25 mouse cellular contexts compared by ENCODE assay signal in the genomic region with DNA sequence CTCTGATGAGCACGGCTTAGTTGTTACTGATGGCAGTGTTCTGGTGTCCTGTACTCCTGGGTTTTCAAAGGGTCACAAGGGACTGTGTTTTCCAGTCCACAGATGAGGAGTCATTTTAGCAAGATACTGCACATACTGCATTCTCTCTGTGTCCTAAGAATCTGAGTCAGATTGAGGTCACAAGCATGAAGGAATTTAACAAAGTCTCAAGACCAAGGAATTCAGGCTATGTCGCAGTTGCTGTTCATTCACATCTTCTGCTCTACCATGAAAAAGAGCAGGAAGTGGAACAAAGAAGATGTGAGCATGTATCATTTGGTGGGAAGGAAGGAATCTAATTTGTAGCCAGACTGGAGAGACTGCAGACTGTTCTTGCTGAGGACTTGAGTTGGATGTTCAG.
DNase-seq lines count a peak whose midpoint lies in the region; ATAC-seq and TF ChIP-seq lines count a peak whose summit lies in the region.
"Had no signal": no experiment of that assay in that cellular context is flagged by ENCODE, and none has a peak within 500 bp of the region (broad histone marks: within the 10 kb centered on the region; RNA-seq: fewer than 3 reads in every experiment).

No protein-coding gene starts in this region.

- no peak for TF ChIP-seq CTCF in midbrain, postnatal 0 days (IDR thresholded peaks at IDR 0.05)

- H3K4me3 ChIP-seq in midbrain, postnatal 0 days (ENCODE audit: low read depth, low read length), result no peak overlapping the region
- H3K4me3 ChIP-seq: embryonic facial prominence, embryonic 10.5 days; embryonic facial prominence, embryonic 13.5 days; forebrain, embryonic 10.5 days; forebrain, embryonic 13.5 days; hindbrain, embryonic 12.5 days; hindbrain, embryonic 15.5 days had no signal

- ATAC-seq in midbrain, postnatal 0 days (ENCODE audit: low FRiP score), result no peak
- ATAC-seq: CD4-positive, CD25-positive, alpha-beta regulatory T cell, adult 4 months; forebrain, embryonic 13.5 days; forebrain, embryonic 16.5 days had no signal

- no peaks in the 10 kb centered on the region for H3K36me3 ChIP-seq in midbrain, postnatal 0 days (ENCODE audit: insufficient read depth, low read length)
- H3K36me3 ChIP-seq: embryonic facial prominence, embryonic 10.5 days; embryonic facial prominence, embryonic 13.5 days; forebrain, embryonic 10.5 days; hindbrain, embryonic 12.5 days; hindbrain, embryonic 15.5 days had no signal

- H3K9me3 ChIP-seq in midbrain, postnatal 0 days (ENCODE audit: low read length), result no peaks in the 10 kb centered on the region
- H3K9me3 ChIP-seq: embryonic facial prominence, embryonic 10.5 days; embryonic facial prominence, embryonic 13.5 days; forebrain, embryonic 10.5 days; forebrain, embryonic 13.5 days; hindbrain, embryonic 12.5 days; hindbrain, embryonic 15.5 days had no signal

- no peaks in the 10 kb centered on the region for H3K4me1 ChIP-seq in midbrain, postnatal 0 days (ENCODE audit: insufficient read depth, low read length)
- H3K4me1 ChIP-seq: embryonic facial prominence, embryonic 10.5 days; embryonic facial prominence, embryonic 13.5 days; forebrain, embryonic 10.5 days; forebrain, embryonic 13.5 days; hindbrain, embryonic 12.5 days; hindbrain, embryonic 15.5 days had no signal

- no peak overlapping the region for H3K4me2 ChIP-seq in midbrain, postnatal 0 days (ENCODE audit: low read depth, low read length, poor library complexity, severe bottlenecking)
- H3K4me2 ChIP-seq: embryonic facial prominence, embryonic 13.5 days; forebrain, embryonic 13.5 days; heart, embryonic 11.5 days; hindbrain, embryonic 12.5 days; hindbrain, embryonic 15.5 days had no signal

- H3K27ac ChIP-seq in midbrain, postnatal 0 days (ENCODE audit: low read depth, low read length), result no peak overlapping the region
- H3K27ac ChIP-seq: embryonic facial prominence, embryonic 10.5 days; embryonic facial prominence, embryonic 13.5 days; forebrain, embryonic 10.5 days; forebrain, embryonic 13.5 days; hindbrain, embryonic 12.5 days; hindbrain, embryonic 15.5 days had no signal

- WGBS in midbrain, postnatal 0 days, result 95% methylated on average over 2 of the region's 2 CpGs

- DNase-seq in 3134 (ENCODE audit: extremely low read depth, insufficient read length, low spot score), result peak; percentile 59
- peak; percentile 80 for DNase-seq in 3T3-L1 (ENCODE audit: low read depth, low spot score)
- peak; percentile 19 for DNase-seq in NIH3T3 (ENCODE audit: low read depth)
- no peak for DNase-seq in midbrain, postnatal 0 days (ENCODE audit: low spot score)
- DNase-seq in layer of hippocampus, postnatal 25 days (ENCODE audit: extremely low spot score in 1 of 2, low spot score in 1 of 2), result no peak
- no peak for DNase-seq in gastrocnemius, postnatal 10 days
- DNase-seq: adrenal gland, adult 8-10 months; adrenal gland, postnatal 25 days; B cell, adult 2 months; cerebellum, adult 11-12 months; cerebellum, adult 8-10 months; cerebellum, postnatal 10 days; cerebellum, postnatal 36 days; embryo, embryonic 11 days; gastrocnemius, postnatal 14 days; heart, adult 11 months had no signal

- no peak overlapping the region for H3K9ac ChIP-seq in midbrain, postnatal 0 days (replicated peaks; ENCODE audit: low read length, poor library complexity, severe bottlenecking)
- H3K9ac ChIP-seq: embryonic facial prominence, embryonic 13.5 days; forebrain, embryonic 13.5 days; hindbrain, embryonic 12.5 days; hindbrain, embryonic 15.5 days had no signal

- H3K27me3 ChIP-seq in midbrain, postnatal 0 days (ENCODE audit: insufficient read depth, low read length), result no peaks in the 10 kb centered on the region
- H3K27me3 ChIP-seq: embryonic facial prominence, embryonic 13.5 days; forebrain, embryonic 13.5 days; hindbrain, embryonic 12.5 days; hindbrain, embryonic 15.5 days had no signal

Comparison
In these comparisons a context has a peak if more than half of its experiments do, and no peak if none do; other contexts are left out.
1. DNase-seq: peak in 3134 (single experiment), 3T3-L1 (single experiment) and NIH3T3 (single experiment); none in midbrain, postnatal 0 days (single experiment), layer of hippocampus, postnatal 25 days (0 of 2) and gastrocnemius, postnatal 10 days (single experiment).